Mouse (Mus musculus) megakaryocyte-erythroid progenitor cell, adult 5-6 weeks (primary cell): ENCODE results near the gene Depdc7. TPM values are rescaled to one million over a fixed set of nuclear protein-coding genes. Genes with fewer than 3 reads are reported as not detected.

Experiments
- ATAC-seq: replicated peaks from 2 replicates; pipeline ENCODE4 v1.8.0; 2016; ENCODE audit warnings: mild to moderate bottlenecking, inconsistent platforms; ENCODE audit not compliant: severe bottlenecking, poor library complexity, low FRiP score, low TSS enrichment
- total RNA-seq, 2 experiments: library from RNA; stranded (forward) in 1 of 2; stranded (reverse) in 1 of 2; fragments of 200-1000, 215-1000 nt in 1 of 2; fragments of >200 nt in 1 of 2; fragmentation: Nextera tagmentation in 1 of 2; gene quantifications; 2 replicates each; pipeline ENCODE4 v1.2.3; 2014 to 2017

Gene Depdc7
- total RNA-seq, 2 experiments from 2014 or later: not detected

- no peak for ATAC-seq
These were observed 24.9 kb downstream of the Depdc7 start for GRCm38 (mm10) chr2:104717827-104718226.

GRCm38 (mm10) chr2:104717231-104717735 lies 25.4 kb downstream of the Depdc7 start:
- no peak for ATAC-seq

DNA sequence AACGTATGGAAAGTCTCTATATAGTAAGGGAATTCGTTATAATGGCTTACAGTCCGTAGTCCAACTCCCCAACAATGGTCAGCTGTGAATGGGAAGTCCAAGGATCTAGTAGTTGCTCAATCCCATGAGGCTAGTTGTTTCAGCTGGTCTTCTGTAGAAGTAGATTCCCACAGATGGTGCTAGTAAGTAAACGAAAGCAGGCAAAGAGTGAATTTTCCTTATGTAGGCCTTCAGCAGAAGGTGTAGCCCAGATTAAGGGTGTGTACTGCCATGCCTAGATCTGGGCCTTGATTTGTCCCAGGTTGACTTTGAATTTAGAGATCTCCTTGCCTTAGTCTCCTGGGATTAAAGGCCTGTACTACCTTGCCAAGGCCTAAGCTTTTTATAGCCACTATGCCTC lies 26.4 kb downstream of the Depdc7 start, which contains the start of gene Pin1rt1:
Gene Pin1rt1, minus strand, starts transcription at position 101 of the 400 bp plus-strand sequence.
- no peak for ATAC-seq

DNA sequence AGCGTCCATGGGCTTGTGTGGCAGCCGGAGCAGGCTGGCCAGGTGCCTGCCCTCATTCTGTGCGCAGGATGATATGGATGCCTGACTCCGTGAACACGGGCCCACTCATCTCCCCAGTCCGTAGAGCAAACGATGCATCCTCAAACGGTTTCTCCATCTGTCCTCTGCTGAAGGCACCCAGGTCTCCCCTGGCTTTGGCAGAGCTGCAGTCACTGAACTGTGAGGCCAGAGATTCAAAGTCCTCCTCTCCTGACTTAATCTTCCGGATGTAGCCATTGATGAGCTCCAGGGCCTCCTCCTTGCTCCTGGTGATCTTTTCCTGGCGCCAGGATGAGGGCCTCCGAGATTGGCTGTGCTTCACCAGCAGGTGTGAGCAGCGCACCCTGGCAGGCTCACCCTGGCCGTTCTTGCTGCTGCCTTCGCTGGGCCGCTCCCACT lies 28.4 kb downstream of the Depdc7 start:
- ATAC-seq: no peak

- ATAC-seq: no peak; the same call in 1 of the 2 replicates
These were observed 30.2 kb downstream of the Depdc7 start for GRCm38 (mm10) chr2:104712486-104712809.

GRCm38 (mm10) chr2:104711585-104712485 lies 30.8 kb downstream of the Depdc7 start, which contains the start of gene Tcp11l1:
TSS of gene Tcp11l1 (minus strand) at chr2:104712169.
- ATAC-seq: peak; percentile 71

GRCm38 (mm10) chr2:104710670-104711370 lies 31.9 kb downstream of the Depdc7 start:
- no peak for ATAC-seq

- ATAC-seq: no peak
These were observed 32.8 kb downstream of the Depdc7 start for GRCm38 (mm10) chr2:104709786-104710337.

GRCm38 (mm10) chr2:104704355-104704754 lies 38.3 kb downstream of the Depdc7 start:
- ATAC-seq: no peak

DNA sequence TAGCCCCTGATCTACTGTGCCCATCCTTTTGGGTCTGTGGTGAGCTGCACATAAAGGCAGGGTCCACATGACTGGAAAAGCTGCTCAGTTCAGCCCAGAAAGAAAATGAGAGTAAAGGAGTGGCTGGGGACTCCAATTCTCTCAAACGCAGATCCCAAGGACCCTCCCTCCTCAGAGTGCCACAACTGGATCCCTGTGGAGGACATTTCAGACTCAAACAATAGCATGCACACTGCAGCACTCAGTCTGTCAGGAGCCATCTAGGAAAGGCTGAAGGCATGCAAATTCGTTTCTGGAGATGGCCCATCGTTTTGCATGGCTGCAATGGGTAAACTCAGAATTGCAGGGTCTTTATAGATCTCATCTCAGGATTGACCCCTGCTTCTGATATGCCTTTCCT lies 39.5 kb downstream of the Depdc7 start:
- ATAC-seq: no peak

DNA sequence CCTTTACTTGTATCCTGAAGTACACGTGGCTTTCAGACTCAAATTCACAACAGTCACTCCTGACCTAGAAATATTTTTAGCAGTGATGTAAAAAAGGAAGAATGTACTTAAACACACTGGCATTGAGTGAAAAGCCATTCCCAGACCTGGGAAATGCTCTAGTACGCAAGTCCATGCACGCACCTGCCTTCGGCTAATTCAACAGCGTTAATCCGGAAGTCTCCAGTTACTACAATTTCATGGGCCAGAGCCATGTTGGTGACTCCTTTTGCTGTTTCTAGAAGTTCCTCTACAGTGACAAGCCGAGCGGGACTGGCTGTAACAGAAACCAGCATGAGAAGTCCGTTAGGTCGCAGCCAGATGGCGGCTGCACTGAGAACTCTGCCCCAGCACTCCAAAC lies 43.0 kb downstream of the Depdc7 start:
- no peak for ATAC-seq

GRCm38 (mm10) chr2:104692551-104692950 lies 50.1 kb downstream of the Depdc7 start:
- no peak for ATAC-seq

DNA sequence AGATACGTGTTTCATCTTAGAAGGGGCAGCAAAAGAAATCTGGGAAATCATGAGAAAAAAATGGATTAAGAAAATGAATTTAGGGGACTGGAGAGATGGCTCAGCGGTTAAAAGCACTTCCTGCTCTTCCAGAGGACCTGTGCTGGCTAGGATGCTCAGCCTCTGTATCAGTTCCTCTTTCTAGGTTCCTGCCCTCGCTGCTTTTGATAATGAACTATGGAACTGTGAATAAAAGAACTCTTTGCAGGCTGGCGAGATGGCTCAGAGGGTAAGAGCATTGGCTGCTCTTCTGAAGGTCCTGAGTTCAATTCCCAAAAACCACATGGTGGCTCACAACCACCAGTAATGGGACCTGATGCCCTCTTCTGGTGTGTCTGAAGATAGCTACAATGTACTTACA lies 52.0 kb downstream of the Depdc7 start:
- no peak for ATAC-seq

GRCm38 (mm10) chr2:104688724-104689123 lies 54.0 kb downstream of the Depdc7 start:
- ATAC-seq: no peak

DNA sequence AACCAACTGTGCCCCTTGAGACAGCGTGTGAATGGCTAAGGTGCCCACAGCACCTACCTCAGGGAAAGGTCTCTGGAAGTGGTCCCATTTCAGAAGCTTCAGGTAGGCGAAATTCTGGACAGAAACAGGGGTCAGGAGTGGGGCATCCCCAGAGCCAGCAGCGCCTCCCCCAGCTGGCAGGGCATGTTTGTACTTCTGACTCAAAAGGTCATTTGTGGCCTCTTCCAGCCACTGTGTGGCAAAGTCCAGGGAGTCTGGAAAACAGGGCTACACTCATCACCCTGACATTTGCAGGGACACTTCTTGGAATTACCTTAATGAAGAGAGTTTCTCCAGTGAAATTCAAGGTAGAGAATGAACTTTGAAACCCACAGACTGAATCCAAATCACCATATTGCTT lies 54.4 kb downstream of the Depdc7 start:
- no peak for ATAC-seq

DNA sequence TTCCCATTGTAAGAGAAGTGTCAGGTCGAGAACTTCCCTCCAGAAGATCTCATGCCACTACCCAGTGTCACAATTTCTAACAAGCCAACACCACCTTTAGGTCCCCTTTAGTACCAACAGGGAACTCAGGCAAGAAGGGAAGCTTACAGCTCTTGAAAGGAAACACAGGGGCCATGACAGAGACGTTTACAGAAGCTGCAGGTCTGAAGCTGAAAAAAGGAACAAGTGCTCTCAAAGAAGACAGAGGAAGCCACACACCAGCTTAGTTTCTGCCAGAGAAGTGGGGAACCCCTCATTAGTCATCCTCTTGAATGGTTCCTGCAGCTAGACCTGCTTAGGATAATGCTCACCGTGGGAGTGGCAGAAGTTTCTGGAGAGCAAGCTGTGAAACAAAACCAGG lies 55.4 kb downstream of the Depdc7 start:
- ATAC-seq: no peak

- peak; percentile 92 for ATAC-seq
These were observed 57.3 kb downstream of the Depdc7 start for GRCm38 (mm10) chr2:104685418-104685817.

- no peak for ATAC-seq
These were observed 57.9 kb downstream of the Depdc7 start for GRCm38 (mm10) chr2:104684771-104685170.

DNA sequence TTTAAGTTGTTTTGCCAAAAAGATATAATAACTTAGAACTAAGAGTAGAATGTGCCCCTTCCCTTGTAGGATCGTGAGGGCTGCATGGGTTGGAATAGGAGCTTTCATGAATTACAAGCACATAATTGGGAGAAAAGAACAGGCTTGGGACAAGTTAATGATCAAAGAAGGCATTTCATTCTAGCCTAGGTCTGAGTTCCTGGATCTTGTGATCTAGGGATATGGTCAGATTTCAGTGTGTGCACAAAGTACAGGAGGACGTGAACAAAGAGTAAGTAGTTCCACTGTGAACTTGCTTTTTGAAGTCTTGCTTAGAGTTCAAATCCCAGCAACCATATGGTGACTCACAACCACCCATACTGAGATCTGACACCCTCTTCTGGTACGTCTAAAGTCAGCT lies 65.4 kb downstream of the Depdc7 start:
- ATAC-seq: no peak
